ENCODE assay signal across 3 mouse cellular contexts in genomic region chr8:26782936-26783335, GRCm38 (mm10).
A peak's percentile ranks its signal among the peaks of the same experiment; 100 is the strongest.
DNase-seq lines count a peak whose midpoint lies in the region; ATAC-seq lines count a peak whose summit lies in the region.
"Not testable (repeated sequence)": the region's sequence is repeated elsewhere in the genome, so short reads cannot be mapped to it uniquely, and the experiment has no call there.

No protein-coding gene starts in this region.

- not testable (repeated sequence) for H3K9me3 ChIP-seq in midbrain, embryonic 11.5 days (ENCODE audit: control insufficient read depth, low read length)

- not testable (repeated sequence) for H3K27ac ChIP-seq in midbrain, embryonic 11.5 days (ENCODE audit: low read depth, low read length)

- ATAC-seq in frontal cortex, adult (ENCODE audit: low TSS enrichment): 0 out of 2 replicates have a peak, but pooled peaks have one; percentile 29
- not testable (repeated sequence) for ATAC-seq in midbrain, embryonic 11.5 days (ENCODE audit: low FRiP score)

- H3K9ac ChIP-seq in midbrain, embryonic 11.5 days (ENCODE audit: low read length): not testable (repeated sequence)

- 88% methylated on average over 8 of the region's 8 CpGs for WGBS in midbrain, embryonic 11.5 days

- not testable (repeated sequence) for H3K4me1 ChIP-seq in midbrain, embryonic 11.5 days (ENCODE audit: control insufficient read depth, insufficient read depth, low read length)

- DNase-seq in brain, adult 2 months (ENCODE audit: low read depth, low spot score): peak; percentile 54
- peak; percentile 8 for DNase-seq in midbrain, embryonic 11.5 days (ENCODE audit: low spot score, missing footprints)

- not testable (repeated sequence) for H3K36me3 ChIP-seq in midbrain, embryonic 11.5 days (ENCODE audit: control insufficient read depth, insufficient read depth, low read length)

- not testable (repeated sequence) for H3K4me3 ChIP-seq in midbrain, embryonic 11.5 days (ENCODE audit: low read depth, low read length)

- not testable (repeated sequence) for H3K4me2 ChIP-seq in midbrain, embryonic 11.5 days

- not testable (repeated sequence) for H3K27me3 ChIP-seq in midbrain, embryonic 11.5 days (ENCODE audit: control insufficient read depth, insufficient read depth, low read length)
